In genomic region chr9:107338172-107338883, GRCm38 (mm10) we compare ENCODE assay signal across 8 mouse cellular contexts. TPM values are rescaled to one million over a fixed set of nuclear protein-coding genes. Genes with fewer than 3 reads are reported as not detected.
DNase-seq lines count a peak whose midpoint lies in the region; ATAC-seq lines count a peak whose summit lies in the region.

Hemk1 (minus strand) TSS chr9:107338350.

- peak within 1 kb of the TSS; percentile 79 for H3K9ac ChIP-seq in hindbrain, embryonic 12.5 days

- H3K36me3 ChIP-seq in hindbrain, embryonic 12.5 days, result 0 out of 2 replicates have a peak, but pooled peaks cover 3% of the 10 kb centered on the region

- H3K4me3 ChIP-seq in hindbrain, embryonic 12.5 days, result peak within 1 kb of the TSS; percentile 60

- peaks cover 14% of the 10 kb centered on the region for H3K27me3 ChIP-seq in hindbrain, embryonic 12.5 days

- H3K4me1 ChIP-seq in hindbrain, embryonic 12.5 days, result peaks cover 26% of the 10 kb centered on the region

- ATAC-seq in hindbrain, embryonic 12.5 days (ENCODE audit: low FRiP score), result peak; percentile 64

- WGBS in hindbrain, embryonic 12.5 days, result 4% methylated on average over 30 of the region's 30 CpGs

- H3K9me3 ChIP-seq in hindbrain, embryonic 12.5 days (replicated peaks), result no peaks in the 10 kb centered on the region

- DNase-seq in R1 (ENCODE audit: low read depth, low spot score), result peak; percentile 91
- DNase-seq in cerebellum, adult 9-11 months, result peak; percentile 81
- peak; percentile 68 to 75 for DNase-seq in frontal cortex, postnatal 14 days (ENCODE audit: low spot score in 2 of 2)
- DNase-seq in layer of hippocampus, postnatal 14 days (ENCODE audit: low spot score in 2 of 2), result peak; percentile 79 to 85
- DNase-seq in lung, postnatal 14 days, result peak; percentile 80
- DNase-seq in ovary, postnatal 36 days (ENCODE audit: low spot score), result peak; percentile 74
- DNase-seq in thymus, postnatal 14 days, result peak; percentile 81

- H3K27ac ChIP-seq in hindbrain, embryonic 12.5 days, result peak within 1 kb of the TSS; percentile 58

- peak within 1 kb of the TSS; percentile 75 for H3K4me2 ChIP-seq in hindbrain, embryonic 12.5 days (replicated peaks)

RNA-seq across cellular contexts. Expression of gene Hemk1, which starts in this region (rescaled TPM):
- polyA plus RNA-seq in hindbrain, embryonic 12.5 days (2016; fragmentation: Nextera tagmentation; extraction: Ambion mirVana), result 12.1 and 14.1 TPM in 2 replicates
- 10 to 100 TPM; 16.1 to 18.5 TPM for total RNA-seq in layer of hippocampus, postnatal 14 days (2021)

Comparison
In these comparisons a context has a peak if more than half of its experiments do, and no peak if none do; other contexts are left out.
1. Peak in every context shown above with its lines: DNase-seq, ATAC-seq, H3K4me3 ChIP-seq and H3K27ac ChIP-seq.